Mouse (Mus musculus) left cerebral cortex, adult 2 months (tissue): Measurements from ENCODE around the gene Hcn1. TPM values are rescaled to one million over a fixed set of nuclear protein-coding genes. Genes with fewer than 3 reads are reported as not detected.

Experiments
- DNase-seq, 2 experiments: peaks; one replicate each; pipeline ENCODE4 v3.0.0; 2021 to 2022; ENCODE audit warnings: low spot score in 2 of 2, mixed read lengths in 1 of 2; ENCODE audit errors: extremely low spot score in 1 of 2
- H3K27ac ChIP-seq: fragments of 200-600 bp; 2 replicates; pipeline ENCODE4 v1.8.1; 2022
- H3K4me3 ChIP-seq: fragments of 200-600 bp; 2 replicates; pipeline ENCODE4 v1.8.1; 2022
- CTCF ChIP-seq: fragments of 200-600 bp; IDR thresholded peaks from 2 replicates; pipeline ENCODE4 v1.8.1; 2022; ENCODE audit warnings: antibody characterized with exemption, mild to moderate bottlenecking, moderate library complexity
- intact Hi-C: fragments of 180-260 bp; cut with DNase I; formaldehyde crosslinking; loops from one replicate; pipeline ENCODE4 v1.15.1; 2025
- long read RNA-seq, 2 experiments: library from polyadenylated mRNA; stranded (forward); transcript quantifications; one replicate each; pipeline ENCODE4 v2.0.0; 2021; ENCODE audit warnings: borderline mapping rate in 2 of 2
- total RNA-seq, 2 experiments: library from RNA; stranded (reverse); gene quantifications; 2 replicates each; pipeline ENCODE4 v1.2.3; 2021

Gene Hcn1
- 10 to 100 TPM; 43.3 to 46.7 TPM for total RNA-seq
- long read RNA-seq, experiment 1, full-length matches to known transcripts: 35 of 40 reads
- long read RNA-seq, experiment 1, partial matches to known transcripts: 1 of 40 reads
- long read RNA-seq, experiment 1, other reads (novel, unspliced or antisense): 4 of 40 reads
- long read RNA-seq, experiment 2, full-length matches to known transcripts: 15 of 20 reads
- long read RNA-seq, experiment 2, partial matches to known transcripts: 0 of 20 reads
- long read RNA-seq, experiment 2, other reads (novel, unspliced or antisense): 5 of 20 reads

DNA sequence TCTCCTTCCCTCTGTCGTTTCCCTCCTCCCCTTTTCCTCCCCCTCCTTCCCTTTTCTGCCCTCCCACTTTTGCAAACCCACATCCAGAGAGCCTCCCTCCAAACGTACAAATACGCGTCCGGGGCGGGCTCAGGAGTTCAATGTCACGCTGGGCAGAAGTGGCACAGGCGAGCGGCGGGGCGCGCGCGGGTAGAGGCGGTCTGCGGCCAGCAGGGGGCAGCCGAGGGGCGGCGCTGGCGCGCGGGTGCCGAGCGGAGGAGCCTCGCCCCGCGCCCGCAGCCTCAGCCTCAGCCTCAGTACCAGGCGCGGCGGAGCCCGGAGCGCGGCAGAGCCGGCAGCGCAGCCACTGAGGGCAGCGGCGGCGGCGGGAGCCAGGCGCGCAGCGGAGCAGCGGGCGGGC is at the start of gene Hcn1:
Hcn1 (plus strand) TSS at position 140 of the 400 bp plus-strand sequence.
- peak; percentile 88 to 92 for DNase-seq
- peak; percentile 77 for TF ChIP-seq CTCF
- intact Hi-C loops: loop anchor here (2.0 to 10.0 kb wide), 5 partner anchors 123 to 750 kb away; no protein-coding TSS in a partner anchor

DNA sequence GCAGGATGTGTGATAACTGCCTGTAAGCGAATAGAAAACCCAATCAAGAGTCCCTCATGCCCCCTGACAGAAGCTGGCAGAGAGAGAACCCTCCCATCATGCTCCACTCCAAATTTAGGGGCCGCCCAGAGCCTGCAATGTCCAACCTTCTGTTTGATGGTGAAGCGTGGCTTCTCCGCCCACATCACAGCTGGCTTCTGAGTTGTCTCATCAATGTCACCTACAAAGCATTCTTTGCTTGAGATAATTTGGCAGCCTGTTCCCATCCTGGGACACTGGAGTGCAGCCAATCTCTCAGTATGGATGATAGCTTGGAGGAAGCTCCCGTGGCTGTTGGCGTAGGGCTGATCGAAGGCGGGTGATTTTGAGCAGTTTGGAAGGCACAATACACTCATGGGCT is 34.9 kb upstream of the Hcn1 start:
- no peak overlapping the region for H3K4me3 ChIP-seq
- no peak for TF ChIP-seq CTCF
- intact Hi-C loops: no loop called here
- DNase-seq: peak; percentile 56 to 59
- no peak overlapping the region for H3K27ac ChIP-seq

More for the DNA sequence above, at the start of gene Hcn1:
- H3K4me3 ChIP-seq: peak within 1 kb of the TSS; percentile 85
- peak within 1 kb of the TSS; percentile 85 for H3K27ac ChIP-seq

DNA sequence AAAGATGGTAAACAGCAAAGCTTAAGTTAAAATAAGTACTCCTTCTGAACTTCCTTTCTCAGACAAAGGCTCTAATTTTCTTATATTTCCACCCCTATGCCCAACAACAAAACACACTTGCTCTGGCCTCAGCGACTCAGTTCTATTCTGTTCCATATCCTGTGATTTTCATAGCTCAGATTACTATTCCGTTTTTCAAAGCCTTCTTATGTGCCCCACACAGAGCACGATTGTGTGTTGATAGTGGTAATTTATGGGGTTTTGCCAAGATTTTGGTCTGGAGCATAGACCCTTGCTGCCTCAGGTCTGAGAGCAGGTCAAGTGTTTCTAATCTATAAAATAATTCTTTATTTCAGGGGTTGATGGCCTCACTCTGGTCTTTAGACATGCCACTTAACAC is 30.4 kb upstream of the Hcn1 start:
- DNase-seq: no peak
- Histone ChIP-seq H3K27ac (no peak overlapping the region), H3K4me3 (no peak overlapping the region)
- TF ChIP-seq CTCF: no peak
- intact Hi-C loops: no loop called here

DNA sequence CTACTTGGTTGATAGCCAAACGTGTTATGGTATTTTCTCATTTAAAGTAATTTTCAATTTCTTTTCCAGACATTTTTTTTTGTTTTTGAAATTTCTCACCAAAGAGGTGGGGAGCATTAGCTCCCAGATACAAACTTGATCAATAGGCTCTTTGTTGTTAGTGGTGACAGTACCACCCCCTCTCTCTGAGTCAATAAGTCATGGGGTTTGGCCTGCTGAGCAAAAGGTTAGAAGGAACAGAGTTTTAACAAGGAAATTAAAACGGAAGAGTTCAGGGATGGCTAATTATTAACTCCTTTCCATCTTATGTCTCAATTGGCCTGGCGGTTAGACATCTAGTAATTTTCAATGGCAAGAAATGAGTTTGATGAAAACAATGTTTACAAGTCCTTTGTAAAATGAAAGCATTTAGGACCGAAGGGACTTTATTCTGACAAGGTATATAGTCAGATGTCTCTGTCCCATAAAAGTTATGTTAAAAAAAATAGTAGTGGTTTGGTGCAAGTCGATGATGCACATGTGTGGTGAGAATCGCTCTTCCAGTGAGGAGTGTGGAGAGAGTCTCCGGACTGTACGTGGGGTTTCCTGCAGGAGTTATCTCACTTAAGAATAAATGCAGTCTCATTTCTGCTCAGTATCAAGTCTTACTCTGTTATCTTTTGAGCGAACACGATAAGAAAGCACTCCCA is 7.5 kb upstream of the Hcn1 start:
- TF ChIP-seq CTCF: no peak
- DNase-seq: no peak
- Histone ChIP-seq H3K27ac (no peak overlapping the region), H3K4me3 (no peak overlapping the region)
- intact Hi-C loops: no loop called here

DNA sequence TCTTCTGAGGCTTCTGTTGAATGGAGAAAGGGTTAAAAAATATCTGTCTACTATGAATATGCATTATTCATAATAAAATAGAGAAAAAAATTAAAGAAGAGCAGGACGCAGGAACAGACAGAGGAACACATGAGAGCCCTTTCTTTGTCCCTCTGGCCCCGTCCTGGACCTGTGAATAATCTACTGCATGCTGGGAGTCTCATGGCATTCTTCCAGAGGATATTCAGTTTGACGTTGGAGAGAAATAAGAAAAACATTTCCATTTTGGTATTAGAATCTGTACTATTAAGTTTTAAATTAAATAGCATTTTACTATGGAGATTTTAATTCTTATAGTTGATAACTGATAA is 7.0 kb upstream of the Hcn1 start:
- no peak for TF ChIP-seq CTCF
- intact Hi-C loops: no loop called here
- Histone ChIP-seq H3K27ac (no peak overlapping the region), H3K4me3 (no peak overlapping the region)
- no peak for DNase-seq

DNA sequence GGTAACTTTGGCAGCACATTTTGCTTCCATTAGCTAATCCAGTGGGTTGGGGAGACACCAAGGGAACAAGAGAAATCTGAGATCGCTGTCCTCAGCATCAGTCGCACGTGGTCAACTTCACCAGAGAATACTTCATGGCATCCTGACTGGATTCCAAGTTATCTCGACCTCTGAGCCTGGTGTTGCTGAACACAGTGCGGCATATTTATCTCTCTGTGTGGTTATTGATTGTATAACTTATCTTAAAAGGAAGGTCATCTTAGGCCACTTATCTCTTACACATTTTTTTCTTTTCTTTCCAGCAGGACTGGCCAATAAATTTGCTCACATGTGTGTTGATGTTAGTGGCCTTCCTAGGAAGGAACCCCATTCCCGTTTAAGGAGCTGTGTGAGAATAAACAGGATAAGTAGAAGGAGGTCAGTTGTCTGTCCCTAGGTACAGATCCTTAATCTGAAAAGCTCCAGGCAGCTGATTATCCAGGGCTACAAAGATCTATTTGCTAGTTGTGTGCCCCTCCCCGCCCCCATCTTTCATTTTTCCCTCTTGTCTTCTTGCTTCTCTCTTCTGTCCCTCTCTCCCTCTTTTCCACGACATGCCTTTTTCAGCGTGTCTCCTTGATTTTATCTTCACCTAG is 672 bp upstream of the Hcn1 start:
- no peak overlapping the region for H3K27ac ChIP-seq
- no peak for DNase-seq
- no peak overlapping the region for H3K4me3 ChIP-seq
- intact Hi-C loops: loop anchor here (5.0 to 10.0 kb wide), 4 partner anchors 123 to 751 kb away; no protein-coding TSS in a partner anchor
- TF ChIP-seq CTCF: no peak

DNA sequence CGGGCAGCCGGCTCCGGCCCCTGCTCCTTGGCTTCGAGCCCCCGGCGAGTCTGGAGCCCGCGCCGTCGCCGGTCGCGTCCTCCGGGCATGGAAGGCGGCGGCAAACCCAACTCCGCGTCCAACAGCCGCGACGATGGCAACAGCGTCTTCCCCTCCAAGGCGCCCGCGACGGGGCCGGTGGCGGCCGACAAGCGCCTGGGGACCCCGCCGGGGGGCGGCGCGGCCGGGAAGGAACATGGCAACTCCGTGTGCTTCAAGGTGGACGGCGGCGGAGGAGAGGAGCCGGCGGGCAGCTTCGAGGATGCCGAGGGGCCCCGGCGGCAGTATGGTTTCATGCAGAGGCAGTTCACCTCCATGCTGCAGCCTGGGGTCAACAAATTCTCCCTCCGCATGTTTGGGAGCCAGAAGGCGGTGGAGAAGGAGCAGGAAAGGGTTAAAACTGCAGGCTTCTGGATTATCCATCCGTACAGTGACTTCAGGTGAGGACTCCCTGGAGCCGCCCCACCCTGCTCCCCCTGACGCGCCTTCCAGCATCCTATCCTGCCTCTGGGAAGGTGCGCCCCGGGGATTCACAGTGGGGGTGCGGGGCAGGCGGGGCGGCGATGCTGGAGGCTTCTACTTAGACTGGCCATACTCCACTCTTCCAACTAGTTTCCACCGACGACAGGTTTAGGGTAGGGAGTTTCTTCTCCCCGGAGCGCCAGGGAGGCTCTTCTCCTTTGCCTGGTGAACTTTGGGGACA is 668 bp downstream of the Hcn1 start:
- peak; percentile 43 to 46 for DNase-seq
- intact Hi-C loops: loop anchor here (2.0 to 10.0 kb wide), 5 partner anchors 122 to 750 kb away; no protein-coding TSS in a partner anchor
- no peak for TF ChIP-seq CTCF
- H3K27ac ChIP-seq: peak overlapping the region; percentile 85
- peak overlapping the region; percentile 85 for H3K4me3 ChIP-seq

DNA sequence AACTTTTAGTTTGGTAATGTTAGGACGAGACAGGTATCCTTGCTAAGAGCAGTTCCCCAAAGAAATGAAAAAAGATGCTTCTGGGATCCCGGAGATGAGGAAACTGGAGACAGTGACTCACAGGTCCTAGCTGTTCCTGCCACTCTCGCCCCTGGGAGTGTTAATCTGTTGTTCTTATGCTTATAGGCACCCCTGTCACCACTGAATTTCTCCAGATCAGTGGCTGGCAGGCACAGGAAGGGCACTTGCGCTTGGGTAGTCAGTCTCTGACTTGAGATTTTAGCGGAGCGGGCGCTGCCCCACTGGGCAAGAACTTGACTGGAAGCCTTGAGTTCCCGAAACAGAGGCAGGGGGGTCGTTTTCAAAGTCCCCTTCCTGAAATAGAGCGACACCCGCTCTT is 1.3 kb downstream of the Hcn1 start:
- peak; percentile 26 to 31 for DNase-seq
- TF ChIP-seq CTCF: no peak
- Histone ChIP-seq H3K27ac (peak overlapping the region; percentile 85), H3K4me3 (peak overlapping the region; percentile 85)
- intact Hi-C loops: loop anchor here (2.0 to 10.0 kb wide), 5 partner anchors 121 to 749 kb away; no protein-coding TSS in a partner anchor

DNA sequence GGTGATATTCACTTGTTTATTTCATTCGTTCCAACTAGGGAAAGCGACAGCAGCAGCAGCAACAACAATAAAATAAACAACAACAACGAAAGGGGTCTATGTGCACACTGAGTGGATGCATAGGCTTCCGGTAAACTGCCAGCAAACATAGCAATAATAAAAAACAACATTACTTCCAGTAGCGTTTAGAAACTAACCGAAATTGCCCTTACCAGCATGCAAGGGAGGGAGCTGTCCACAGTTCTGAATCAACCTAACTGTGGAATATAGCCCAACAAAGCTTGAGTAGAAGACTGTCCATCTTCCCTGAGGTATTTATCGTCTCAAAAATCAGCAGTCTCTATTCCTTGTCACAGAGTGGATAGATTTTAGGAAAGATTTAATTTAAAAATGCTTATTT is 2.0 kb downstream of the Hcn1 start:
- Histone ChIP-seq H3K27ac (peak overlapping the region; percentile 85), H3K4me3 (peak overlapping the region; percentile 85)
- no peak for TF ChIP-seq CTCF
- DNase-seq: no peak
- intact Hi-C loops: loop anchor here (2.0 to 10.0 kb wide), 5 partner anchors 55 to 748 kb away; no protein-coding TSS in a partner anchor

DNA sequence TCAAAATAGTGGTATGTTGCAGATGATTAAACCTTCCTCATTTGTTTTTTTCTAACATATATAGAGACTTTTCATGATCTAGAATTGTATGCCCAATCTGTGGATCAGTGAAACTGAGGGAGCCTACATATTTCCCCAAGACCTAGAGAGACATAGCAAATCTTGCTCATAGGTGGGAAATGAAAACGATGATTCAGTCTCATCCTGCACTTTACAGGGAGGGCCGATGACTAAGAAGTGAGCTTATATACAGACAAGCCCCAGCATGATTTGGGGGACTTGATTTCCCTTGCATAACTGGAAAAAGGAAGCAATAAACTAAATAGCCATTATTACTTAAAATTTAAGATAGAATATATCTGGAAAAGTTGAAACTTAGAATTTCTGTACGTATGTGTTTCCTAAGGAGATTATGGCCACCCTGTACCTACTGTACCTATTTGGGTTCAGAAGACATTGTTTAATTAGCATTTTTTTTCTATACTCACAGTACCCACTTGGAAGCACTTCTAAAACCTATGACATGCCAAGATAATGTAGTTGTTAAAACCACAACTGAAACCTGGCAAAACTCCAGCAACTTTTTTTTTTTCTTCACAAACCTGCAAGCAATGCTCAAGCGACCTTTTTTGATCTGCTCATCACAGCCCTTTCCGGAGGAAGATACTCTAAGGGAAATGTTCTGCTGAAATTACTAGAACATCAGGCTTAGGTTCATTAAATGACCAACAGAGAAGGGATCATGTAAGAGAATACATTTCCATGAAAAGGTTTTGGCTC is 3.0 kb downstream of the Hcn1 start:
- DNase-seq: no peak
- intact Hi-C loops: loop anchor here (2.0 to 10.0 kb wide), 5 partner anchors 54 to 747 kb away; no protein-coding TSS in a partner anchor
- Histone ChIP-seq H3K4me3 (peak overlapping the region; percentile 85), H3K27ac (peak overlapping the region; percentile 61)
- TF ChIP-seq CTCF: no peak

DNA sequence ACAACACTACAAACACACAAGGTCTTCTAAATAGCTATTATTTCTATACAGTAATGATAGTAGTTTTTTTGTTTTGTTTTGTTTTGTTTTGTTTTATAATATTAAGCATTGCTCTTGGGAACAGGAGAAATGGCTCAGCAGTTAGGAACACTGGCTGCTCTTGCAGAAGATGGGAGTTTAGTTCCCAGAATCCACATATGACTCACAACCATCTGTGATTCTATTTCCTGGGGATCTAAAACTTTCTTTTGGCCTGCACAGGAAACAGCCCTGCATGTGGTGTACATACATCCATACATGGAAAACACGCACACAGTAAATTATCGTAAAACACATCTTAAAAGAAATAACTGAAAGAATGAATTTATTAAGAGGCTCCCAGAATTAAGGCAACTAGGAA is 9.8 kb downstream of the Hcn1 start:
- no peak overlapping the region for H3K4me3 ChIP-seq
- no peak for TF ChIP-seq CTCF
- H3K27ac ChIP-seq: no peak overlapping the region
- intact Hi-C loops: no loop called here
- no peak for DNase-seq
